Mouse (Mus musculus) regulatory T cell (primary cell): ENCODE results near the gene Sash1.

ENCODE experiments used
- in situ Hi-C: fragments of 300-600 bp; cut with MboI, MseI; formaldehyde crosslinking; loops from one replicate; pipeline ENCODE4 v1.15.1; 2025; ENCODE audit warnings: high pct_unique_total_duplicates

Gene Sash1

GRCm38 (mm10) chr10:8795336-8795735 is 90.5 kb downstream of the Sash1 start:
- in situ Hi-C loops = no loop called here

DNA sequence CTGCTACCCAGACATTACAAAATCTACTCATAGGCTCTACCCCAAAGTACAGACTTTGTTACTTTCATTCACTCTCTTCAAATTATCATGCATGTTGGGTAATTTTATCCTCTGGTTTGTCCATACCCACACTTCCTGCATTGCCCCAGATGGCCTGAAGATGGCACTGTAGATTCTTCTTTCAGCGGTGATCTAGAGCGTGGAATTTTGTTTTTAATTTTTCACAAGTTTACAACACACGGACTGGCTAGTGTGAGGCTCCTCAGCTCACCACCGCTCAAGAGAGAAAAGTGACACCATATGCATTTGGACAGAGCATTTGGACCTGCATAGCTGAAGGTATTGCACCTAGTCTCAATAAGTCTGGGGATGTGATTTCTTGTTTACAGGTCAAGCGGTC is 93.5 kb downstream of the Sash1 start:
- in situ Hi-C loops = no loop called here

GRCm38 (mm10) chr10:8789096-8789495 is 96.8 kb downstream of the Sash1 start:
- in situ Hi-C loops = no loop called here

- in situ Hi-C loops = no loop called here
Observed at GRCm38 (mm10) chr10:8787221-8787620, 98.6 kb downstream of the Sash1 start.

GRCm38 (mm10) chr10:8785451-8786145 is 100.3 kb downstream of the Sash1 start:
- in situ Hi-C loops = no loop called here

DNA sequence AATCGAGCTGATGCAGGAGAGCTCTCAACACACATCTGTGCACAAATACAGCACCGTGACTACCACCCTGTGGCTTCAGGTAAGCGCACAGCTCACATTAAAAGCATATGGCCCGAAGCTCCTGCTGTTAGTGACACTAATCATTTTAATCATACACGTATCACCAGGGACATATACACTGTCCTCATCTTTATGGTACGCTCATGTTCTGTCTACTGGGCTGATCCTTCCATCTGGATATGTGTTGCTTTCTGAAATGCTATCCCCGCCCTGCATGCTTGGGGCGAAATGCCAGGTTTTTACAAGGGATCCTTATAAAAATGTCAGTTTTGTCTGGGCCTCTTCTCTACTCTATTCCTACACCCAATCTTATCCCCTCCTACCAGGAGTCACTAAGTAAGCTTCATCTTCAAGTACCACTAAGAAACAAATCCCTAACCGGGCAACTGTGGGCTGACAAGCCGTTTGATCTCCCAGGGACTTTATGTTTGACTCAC is 103.9 kb downstream of the Sash1 start:
- in situ Hi-C loops = no loop called here

- in situ Hi-C loops = no loop called here
Observed at GRCm38 (mm10) chr10:8779842-8780241, 106.0 kb downstream of the Sash1 start.

DNA sequence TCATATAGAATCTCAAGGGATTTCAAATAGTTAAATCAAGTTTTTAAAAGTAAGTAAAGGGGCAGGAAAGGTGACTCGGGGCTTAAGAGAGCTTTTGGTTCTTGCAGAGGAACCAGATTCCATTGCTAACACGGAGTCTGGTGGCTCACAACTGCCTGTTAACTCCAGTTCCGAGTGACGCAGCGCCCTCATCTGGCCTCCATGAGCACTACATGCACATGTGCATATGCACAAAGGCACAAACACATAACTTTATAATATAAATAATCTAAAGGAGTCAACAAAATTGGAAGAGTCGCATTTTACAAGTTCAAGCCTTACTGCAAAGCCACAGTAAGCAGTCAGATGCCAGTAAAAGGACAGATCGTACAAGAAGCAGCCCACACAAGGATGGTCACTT is 107.0 kb downstream of the Sash1 start:
- in situ Hi-C loops = no loop called here

- in situ Hi-C loops = no loop called here
Observed at GRCm38 (mm10) chr10:8777552-8778253, 108.2 kb downstream of the Sash1 start.

GRCm38 (mm10) chr10:8776791-8777190 is 109.1 kb downstream of the Sash1 start:
- in situ Hi-C loops = no loop called here

GRCm38 (mm10) chr10:8775794-8776193 is 110.1 kb downstream of the Sash1 start:
- in situ Hi-C loops = no loop called here

DNA sequence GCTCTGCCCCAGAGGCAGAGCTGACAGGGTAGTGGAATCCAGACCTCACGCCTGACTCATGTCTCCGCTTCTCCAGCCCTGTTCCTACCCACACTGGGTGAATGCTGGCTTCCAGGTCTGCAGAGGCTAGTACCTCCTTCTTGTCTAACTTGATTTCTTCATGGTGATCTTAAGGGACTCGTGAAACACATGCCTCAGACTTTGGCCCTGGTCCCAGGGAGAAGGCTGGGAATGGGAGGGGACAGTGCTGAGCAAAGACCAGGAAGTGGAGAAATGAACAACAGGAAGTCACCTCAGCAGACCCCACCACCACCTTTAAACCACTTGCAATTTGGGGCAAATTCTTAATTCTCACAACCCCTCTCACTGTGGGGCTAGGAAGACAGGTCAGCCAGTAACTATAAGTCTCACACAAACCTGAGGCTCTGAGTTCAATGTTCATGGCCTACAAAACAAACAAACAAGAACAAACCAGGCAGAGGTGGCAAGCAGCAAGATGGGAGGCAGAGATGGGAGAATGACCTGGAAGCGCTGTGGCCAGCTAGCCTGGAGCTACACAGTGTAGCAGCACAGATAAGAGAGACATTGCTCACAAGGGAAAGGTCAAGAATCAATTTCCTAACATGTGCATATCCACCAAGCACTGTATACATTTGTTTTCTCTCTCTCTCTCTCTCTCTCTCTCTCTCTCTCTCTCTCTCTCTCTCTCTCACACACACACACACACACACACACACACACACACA is 113.2 kb downstream of the Sash1 start:
- in situ Hi-C loops = no loop called here

GRCm38 (mm10) chr10:8770931-8771653 is 114.8 kb downstream of the Sash1 start:
- in situ Hi-C loops = no loop called here

- in situ Hi-C loops = no loop called here
Observed at GRCm38 (mm10) chr10:8768654-8769053, 117.2 kb downstream of the Sash1 start.

- in situ Hi-C loops = no loop called here
Observed at GRCm38 (mm10) chr10:8767381-8767780, 118.5 kb downstream of the Sash1 start.

DNA sequence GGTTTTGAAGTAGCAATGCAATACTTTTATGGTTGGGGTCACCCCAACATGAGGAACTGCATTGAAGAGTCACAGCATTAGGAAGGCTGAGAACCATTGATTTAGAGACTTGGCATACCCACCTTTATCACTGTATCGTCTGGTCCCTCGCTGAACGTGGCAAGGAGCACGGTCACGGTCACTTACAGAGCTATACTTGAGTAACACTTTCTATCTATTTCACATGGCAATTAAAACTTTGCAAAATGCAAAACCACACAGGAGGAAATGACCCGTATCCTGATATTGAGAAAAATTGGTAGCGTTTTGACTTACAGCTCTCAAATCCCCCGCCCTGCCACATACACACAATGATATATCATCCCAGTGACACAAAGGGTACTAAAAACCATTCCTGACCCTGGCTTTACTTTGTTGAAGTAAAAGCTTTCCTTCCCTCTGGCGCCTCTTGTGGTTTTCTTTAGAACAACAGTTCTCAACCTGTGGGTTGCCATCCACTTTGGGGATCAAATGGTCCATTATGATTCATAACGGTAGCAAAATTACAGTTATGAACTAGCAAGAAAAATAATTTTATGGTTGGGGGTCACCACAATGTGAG is 119.8 kb downstream of the Sash1 start:
- in situ Hi-C loops = no loop called here

DNA sequence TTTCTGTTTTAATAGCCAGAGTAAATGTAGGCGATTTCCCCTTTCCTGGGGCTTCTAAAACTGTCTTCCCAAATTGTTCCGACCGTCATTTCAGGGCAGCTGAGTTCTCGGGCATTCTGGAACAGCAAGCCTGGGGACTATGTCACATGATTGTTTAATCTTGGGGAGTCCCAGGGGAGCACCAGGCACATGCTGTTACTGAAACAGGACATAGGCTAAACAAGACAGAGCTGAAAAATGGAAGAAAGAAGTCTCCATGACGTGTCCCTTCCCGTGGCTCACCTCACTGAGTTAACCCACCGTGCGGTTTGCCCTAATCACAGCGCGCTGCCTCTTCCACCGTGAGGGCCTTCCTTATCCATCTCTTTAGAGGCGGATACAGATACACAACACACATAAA is 123.1 kb downstream of the Sash1 start:
- in situ Hi-C loops = no loop called here

GRCm38 (mm10) chr10:8762209-8762701 is 123.6 kb downstream of the Sash1 start:
- in situ Hi-C loops = no loop called here

DNA sequence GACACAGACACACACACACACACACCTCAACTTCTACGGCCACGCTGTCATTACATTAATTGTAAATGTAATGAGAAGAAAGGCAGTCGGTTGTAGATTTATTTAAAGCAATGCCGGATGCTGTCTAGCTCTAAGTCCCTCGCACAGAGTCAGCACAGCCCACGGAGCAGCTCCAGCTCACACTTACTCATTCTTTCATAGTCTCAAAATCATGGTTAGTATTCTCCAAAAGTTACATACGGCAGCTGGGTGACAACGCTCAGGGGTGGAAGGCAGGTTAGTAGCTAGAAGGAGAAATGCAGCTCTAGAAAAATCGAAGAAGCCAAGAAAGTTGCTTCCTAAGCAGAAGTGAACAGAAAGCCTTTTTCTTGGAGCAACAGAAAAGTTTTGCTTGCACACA is 124.2 kb downstream of the Sash1 start:
- in situ Hi-C loops = no loop called here

GRCm38 (mm10) chr10:8760598-8760997 is 125.3 kb downstream of the Sash1 start:
- in situ Hi-C loops = no loop called here

GRCm38 (mm10) chr10:8759228-8759627 is 126.6 kb downstream of the Sash1 start:
- in situ Hi-C loops = no loop called here
